Mouse (Mus musculus) neural tube, embryonic 10.5 days (tissue): Measurements from ENCODE around the gene Mitf.

Source experiments
- DNase-seq: peaks from one replicate; pipeline ENCODE4 v3.0.0-alpha.2; 2017; ENCODE audit warnings: low spot score; ENCODE audit errors: extremely low spot score

Mitf gene

DNA sequence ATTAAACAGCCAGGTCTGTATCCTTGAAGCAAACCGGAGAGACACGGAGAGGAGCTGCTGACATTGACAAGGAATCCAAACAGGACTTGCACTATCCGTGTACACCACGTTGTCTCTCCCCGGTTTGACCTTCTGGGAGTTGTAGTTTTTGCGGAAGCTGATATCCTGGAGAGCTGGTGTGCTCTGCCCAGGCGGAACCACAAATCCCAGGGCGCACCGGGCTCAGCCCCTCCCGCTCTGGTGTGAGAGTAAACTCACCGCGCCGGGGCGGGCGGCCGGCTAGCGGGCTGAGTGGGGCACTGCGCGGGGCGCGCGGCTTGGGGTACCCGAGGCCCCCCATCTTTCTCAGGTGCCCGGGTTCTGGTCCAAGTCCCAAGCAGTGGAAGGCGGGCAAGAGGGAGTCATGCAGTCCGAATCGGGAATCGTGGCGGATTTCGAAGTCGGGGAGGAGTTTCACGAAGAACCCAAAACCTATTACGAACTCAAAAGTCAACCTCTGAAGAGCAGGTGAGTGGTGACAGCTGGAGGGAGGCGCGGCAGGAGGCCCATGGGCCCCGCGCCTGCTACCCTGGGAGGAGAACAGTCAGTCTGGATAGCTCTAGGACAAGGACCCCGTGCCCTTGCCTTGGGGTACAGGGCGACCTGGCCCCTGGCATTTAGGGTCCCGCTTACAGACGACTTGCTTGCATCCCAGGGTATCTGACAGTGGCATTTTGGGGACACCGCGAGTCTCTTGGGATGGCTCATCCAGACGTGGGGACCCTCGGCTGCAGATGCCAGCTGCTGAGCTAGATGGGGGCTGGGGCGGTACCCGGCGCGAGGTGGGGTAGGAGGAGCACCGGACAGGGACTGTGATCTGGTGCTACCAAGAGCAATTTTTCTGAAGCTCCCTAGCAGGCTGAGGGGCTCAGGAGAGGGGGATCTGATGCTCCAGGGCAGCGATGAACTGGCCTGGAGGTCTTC, at the start of gene Mitf:
Mitf (plus strand) TSS at position 272 of the 963 bp plus-strand sequence.
- DNase-seq = peak; percentile 88

- no peak for DNase-seq
Observed at GRCm38 (mm10) chr6:97757361-97757760, 49.5 kb upstream of the Mitf start.

- no peak for DNase-seq
Observed at GRCm38 (mm10) chr6:97758884-97759283, 48.0 kb upstream of the Mitf start.

GRCm38 (mm10) chr6:97759301-97759700, 47.6 kb upstream of the Mitf start:
- peak; percentile 61 for DNase-seq

- DNase-seq = no peak
Observed at GRCm38 (mm10) chr6:97761326-97761725, 45.5 kb upstream of the Mitf start.

- DNase-seq = no peak
Observed at GRCm38 (mm10) chr6:97763970-97764369, 42.9 kb upstream of the Mitf start.

DNA sequence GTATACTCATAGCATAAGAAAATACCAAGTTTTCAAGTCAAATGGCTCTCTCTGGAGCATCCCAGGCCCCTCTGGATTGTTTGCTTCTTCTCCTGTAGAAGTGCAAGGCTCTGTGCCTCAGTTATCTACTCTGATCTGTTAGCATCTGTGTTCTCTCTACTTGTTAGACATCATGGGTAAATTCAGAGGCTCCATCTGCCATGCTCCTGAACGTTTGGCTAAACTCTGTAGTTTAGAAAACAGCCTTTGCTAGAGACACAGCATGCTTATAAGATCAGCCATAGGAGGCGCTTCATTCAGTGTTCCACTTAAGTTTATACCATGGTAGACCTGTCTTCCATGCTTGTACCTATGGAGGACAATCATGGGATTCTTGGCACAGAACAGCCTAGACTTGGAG, 39.0 kb upstream of the Mitf start:
- DNase-seq = no peak

- DNase-seq = no peak
Observed at GRCm38 (mm10) chr6:97769549-97769948, 37.3 kb upstream of the Mitf start.

GRCm38 (mm10) chr6:97781316-97781715, 25.5 kb upstream of the Mitf start:
- DNase-seq = no peak

DNA sequence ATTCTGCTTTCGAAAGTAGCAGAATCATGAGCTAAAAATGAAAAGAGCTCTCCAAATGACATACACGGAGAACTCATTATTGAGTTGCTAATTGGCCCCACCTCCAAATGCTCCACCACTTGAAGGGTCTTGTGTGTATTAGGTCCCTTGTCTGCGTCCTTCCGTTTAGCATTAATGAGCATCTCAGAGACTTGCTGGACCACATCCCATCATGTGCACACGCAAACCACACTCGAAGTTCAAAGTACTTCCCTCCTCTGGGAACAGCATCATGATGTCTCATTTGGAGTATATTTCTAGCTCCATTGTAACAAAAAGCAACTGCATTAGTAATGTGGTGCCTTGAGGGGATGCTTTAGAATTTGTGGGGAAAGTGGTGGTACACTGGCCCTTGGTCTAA, 24.6 kb upstream of the Mitf start:
- no peak for DNase-seq

DNA sequence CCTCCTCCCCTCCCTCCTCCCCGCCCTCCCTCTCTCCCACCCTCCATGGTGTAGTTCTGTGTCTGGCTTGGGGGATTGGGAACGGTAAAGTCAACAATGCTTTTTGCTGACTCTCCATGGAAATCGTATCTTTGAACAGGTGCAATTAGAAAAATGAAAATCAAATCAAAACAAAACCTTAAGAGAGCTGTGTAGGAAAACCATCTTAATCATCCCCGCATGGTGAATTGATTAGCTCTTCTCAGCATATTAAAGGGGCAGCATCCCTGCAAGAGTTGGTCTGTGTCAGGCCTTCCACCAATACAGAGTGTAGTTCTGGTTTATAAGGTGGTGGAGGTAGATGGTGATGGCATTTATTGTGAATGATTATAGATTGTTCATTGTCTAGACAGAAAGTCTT, 20.0 kb upstream of the Mitf start:
- no peak for DNase-seq

GRCm38 (mm10) chr6:97788361-97788974, 18.4 kb upstream of the Mitf start:
- no peak for DNase-seq

DNA sequence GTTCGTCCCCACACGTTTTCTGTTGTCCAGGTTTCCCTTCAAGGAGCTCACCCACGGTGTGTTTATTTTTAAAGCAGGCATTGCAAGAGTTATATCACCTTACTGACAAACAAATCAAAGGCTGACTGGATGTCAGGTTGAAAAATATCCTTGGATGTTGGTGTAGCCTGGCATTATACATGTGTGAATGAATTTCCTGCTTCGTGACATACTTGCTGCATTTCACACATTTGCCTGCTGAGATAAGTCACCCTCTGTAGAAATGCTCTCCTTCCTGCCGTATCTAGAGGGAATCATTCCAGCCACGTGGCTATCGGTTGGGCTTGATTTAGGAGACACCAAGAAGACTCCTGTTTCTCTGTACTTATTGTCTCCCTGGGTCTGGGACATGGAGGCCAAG, 17.2 kb upstream of the Mitf start:
- DNase-seq = no peak

DNA sequence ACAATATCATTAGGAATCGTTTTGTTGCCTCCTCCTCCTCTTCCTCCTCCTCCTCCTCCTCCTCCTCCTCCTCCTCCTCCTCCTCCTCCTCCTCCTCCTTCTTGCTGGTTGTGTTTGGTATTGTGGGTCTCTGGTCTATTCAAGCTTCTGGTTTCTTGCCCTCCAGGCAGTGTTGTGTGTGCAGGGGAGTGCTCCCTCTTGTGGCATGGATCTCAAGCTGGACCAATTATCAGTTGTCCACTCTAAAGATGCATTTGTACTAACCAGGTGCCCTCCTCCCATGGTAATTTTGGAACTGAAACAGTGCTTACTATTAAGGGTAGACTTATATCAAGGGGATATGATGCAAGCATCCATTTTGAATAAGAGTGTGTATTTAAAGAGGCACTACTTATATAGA, 14.7 kb upstream of the Mitf start:
- no peak for DNase-seq

- DNase-seq = no peak
Observed at GRCm38 (mm10) chr6:97795175-97795574, 11.7 kb upstream of the Mitf start.

GRCm38 (mm10) chr6:97800615-97801014, 6.2 kb upstream of the Mitf start:
- no peak for DNase-seq

DNA sequence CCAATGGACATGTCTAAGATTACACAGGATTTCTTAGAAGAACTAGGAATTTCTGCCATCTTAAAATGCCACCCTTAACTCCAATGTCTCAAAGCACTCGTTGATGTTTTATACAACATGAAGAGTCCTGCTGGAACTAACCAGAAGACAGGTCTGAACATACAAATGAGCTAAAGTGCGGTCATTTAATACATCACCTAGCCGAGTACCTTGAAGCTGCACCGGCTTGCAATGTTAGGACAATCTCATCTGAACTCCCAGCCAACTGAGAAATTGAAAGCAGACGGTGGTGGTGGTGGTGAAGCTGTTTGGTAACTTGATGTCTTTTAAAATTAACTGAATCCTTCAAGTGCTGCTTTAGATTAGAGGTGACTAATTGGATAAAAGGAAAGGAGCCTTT, 801 bp upstream of the Mitf start:
- DNase-seq = no peak

GRCm38 (mm10) chr6:97814191-97814590, 7.3 kb downstream of the Mitf start:
- no peak for DNase-seq

DNA sequence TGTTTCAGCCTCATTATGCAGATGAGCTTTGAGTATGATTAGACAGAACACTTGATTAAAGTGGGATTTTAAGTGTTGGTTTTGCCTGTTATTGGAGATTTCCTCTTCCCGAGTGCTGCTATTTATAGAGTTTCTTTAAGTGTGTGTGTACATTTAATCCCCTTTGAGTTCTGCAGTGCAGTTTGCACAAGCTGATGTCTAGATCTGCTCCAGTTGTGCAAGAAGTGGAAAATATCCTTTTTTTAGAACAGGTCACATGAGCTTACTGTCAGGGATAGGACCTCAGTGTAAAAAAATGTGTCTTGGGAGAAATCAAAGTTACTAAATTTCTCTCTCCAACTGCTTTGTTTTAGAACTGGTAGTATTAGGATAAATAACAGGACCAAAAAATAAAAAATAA, 8.9 kb downstream of the Mitf start:
- no peak for DNase-seq

GRCm38 (mm10) chr6:97816806-97817205, 10.0 kb downstream of the Mitf start:
- DNase-seq = no peak

DNA sequence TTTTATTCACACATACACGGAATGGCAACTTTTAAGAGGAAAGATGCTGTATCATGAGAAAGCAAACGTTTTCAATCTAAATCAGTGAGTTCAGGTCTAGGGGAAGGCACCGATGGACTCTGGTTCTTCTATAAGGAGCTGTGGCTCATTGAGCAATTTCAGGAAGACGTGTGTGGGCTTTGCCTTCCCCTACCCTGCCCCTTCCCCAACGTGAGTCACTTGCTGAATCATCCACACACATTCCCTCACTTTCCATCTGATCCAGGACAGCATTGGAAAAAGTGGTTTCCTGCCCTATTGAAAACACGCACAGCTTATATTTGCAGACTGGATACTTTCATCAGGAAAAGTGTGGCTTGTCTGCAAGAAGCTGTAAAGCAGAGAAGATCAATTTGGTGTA, 11.3 kb downstream of the Mitf start:
- DNase-seq = no peak

GRCm38 (mm10) chr6:97818948-97819347, 12.1 kb downstream of the Mitf start:
- DNase-seq = no peak

GRCm38 (mm10) chr6:97820505-97820904, 13.7 kb downstream of the Mitf start:
- DNase-seq = no peak
